Mouse (Mus musculus): ENCODE measurements around the gene Pth2. TPM values are rescaled to one million over a fixed set of nuclear protein-coding genes. Genes with fewer than 3 reads are reported as not detected.
"Not testable (repeated sequence)": the region's sequence is repeated elsewhere in the genome, so short reads cannot be mapped to it uniquely, and the experiment has no call there.

Pth2 gene
- not detected for polyA plus RNA-seq (2017; shearing (Covaris generic))

GRCm38 (mm10) chr7:45180896-45181477 is at the start of gene Pth2:
TSS of gene Pth2 (plus strand) at chr7:45180995.
- no peak for ATAC-seq

GRCm38 (mm10) chr7:45131850-45132249 is 48.9 kb upstream of the Pth2 start:
- ATAC-seq, result no peak

GRCm38 (mm10) chr7:45133446-45134159 is 47.2 kb upstream of the Pth2 start:
- no peak for ATAC-seq

DNA sequence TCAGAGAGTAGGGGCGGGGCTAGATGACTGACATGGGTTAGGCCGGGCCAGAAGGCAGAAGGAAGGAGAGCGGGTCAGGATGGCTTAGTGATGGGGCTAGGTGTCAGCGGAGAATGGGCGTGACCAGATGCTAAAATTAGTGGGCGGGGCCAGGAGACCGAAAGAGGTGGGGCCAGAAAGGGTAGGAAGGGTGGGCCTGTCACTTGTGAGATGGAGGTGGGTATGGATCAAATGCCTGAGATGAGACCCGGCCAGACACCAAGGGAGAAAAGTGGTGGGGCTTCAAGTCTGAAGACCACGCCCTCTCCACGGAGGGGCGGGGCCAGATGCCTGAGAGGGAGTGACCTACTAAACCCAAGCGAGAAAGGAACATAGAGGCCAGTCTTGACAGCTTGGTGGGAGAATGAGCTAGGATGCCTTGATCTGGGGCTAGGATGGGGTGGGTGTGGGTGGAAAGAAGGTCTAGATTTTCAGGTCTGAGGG is 46.2 kb upstream of the Pth2 start:
- no peak for ATAC-seq

DNA sequence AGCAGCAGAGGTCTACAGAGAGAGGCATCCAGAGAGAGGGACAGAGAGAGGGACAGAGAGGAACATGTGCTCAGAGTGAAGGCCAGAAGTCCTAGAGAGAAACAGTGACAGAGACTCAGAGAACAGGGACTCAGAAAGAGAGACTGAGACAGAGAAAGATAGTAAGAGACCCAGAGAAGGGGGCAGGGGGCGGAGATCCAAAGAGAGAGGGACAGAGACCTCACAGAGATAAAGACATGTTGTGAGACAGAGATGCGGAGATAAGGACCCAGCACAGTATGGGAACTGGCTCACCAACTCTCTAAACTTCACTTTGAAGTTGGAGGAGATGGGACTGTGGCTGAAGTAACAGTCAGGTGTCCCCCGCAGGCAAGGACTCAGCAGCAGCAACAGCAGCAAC is 45.4 kb upstream of the Pth2 start:
- no peak for ATAC-seq

DNA sequence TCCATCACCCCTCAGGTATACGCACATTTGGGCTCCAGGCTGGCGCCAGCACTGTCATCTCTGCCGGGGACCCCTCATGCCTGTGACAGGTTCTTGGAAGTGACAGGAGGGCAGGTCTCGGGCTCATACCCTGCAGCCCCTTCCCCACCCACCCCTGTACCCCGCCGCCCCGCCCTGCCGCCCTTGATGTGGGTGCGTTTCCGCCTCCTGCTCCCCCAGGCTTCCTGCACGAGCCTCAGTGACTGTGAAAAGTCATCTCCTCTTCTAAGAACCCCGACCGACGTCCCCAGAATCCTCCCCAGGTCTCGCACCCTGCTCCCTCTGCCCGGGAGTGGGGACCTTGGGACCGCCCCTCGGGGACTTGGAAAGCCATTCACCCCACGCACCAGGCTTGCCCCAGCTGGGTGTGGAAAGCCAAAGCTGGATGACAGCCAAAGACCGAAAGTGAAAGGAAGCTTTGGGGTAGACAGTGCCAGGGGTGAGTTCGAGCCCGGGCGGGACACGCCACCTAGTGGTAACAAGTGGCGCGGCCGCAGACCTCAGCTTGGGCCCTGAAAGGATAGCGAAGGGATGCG is 44.7 kb upstream of the Pth2 start, which contains the start of the genes Gm45713 and Flt3l:
Gm45713 (minus strand) TSS at position 239 of the 575 bp plus-strand sequence.
Flt3l (minus strand) TSS at position 440 of the 575 bp plus-strand sequence.
- peak; percentile 84 for ATAC-seq

- ATAC-seq, result no peak
Measured at GRCm38 (mm10) chr7:45137171-45138006, 43.4 kb upstream of the Pth2 start.

GRCm38 (mm10) chr7:45138403-45138802 is 42.4 kb upstream of the Pth2 start:
- no peak for ATAC-seq

DNA sequence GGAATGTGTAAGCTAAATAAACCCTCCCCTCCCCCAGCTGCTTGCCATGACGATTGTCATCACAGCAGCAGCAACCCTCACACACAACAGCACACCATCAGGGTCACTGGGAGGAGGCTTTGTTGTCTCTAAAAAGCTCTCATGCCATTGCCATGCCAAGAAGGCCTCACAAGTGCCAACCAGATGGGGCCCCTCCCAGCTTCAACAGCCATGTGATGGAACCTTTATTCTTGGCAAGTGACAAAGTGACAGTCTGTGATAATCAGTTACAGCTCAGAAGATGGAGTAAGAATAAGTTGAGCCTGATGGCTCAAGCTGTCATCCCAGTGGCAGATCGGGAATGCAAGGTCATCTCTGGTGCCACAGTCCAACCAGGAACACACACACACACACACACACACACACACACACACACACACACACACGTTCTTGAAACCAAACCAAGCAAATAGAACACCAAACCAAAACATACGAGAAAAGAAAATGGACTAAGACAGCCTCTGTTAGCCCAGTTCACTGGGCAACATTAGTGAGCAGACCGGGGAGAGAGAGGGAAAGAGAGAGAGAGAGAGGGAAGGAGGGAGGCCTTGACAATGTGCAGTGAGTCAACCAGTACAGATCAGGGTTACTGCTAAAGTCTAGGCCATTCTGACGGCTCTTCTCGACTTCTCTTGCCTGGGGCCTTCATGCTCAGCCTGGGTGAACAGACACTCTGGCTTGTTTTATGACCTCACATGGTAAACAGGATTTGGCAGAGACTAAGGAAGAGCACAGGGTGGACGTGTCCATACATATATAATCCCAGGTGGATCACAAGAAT is 40.7 kb upstream of the Pth2 start:
- no peak for ATAC-seq

- ATAC-seq, result no peak
Measured at GRCm38 (mm10) chr7:45141319-45141718, 39.5 kb upstream of the Pth2 start.

GRCm38 (mm10) chr7:45141914-45142313 is 38.9 kb upstream of the Pth2 start:
- no peak for ATAC-seq

DNA sequence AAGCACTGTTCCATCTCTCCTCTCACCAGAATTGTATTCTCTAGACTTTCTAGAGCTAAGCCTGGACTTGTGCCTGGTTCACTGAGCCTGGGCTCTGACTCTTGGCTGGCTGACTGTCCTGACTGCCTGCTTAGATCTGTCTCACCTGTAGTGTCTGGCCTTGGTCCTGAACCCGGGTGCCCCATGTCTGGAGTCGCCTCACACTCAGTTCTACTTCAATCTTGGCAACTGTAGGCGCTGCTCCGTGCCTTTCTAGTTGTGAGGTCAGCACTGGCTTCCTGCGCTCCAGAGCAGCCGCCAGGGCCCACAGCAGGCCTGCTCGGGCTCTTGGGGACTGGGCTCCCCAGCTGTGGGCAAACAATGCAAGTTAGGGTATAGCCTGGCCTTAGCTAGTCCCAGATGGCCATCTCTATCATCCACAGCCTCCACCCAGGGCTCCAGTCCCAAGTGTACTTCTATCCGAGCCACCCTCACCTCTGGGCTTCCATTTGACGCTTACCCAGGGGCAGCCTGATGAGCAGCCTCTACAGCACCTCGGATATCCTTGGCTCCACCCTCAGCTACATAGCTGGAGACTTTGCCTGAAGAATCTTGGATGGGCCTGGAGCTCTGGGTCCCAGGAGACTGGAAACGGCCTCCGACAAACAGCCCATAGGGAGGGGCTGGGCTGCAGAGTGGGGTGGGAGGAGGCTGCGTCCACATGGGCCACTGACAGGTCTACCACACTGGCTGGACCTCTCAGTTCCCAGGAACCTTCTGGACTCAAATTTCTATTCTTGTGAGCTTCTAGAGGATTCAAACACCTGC is 36.2 kb upstream of the Pth2 start:
- ATAC-seq, result no peak

DNA sequence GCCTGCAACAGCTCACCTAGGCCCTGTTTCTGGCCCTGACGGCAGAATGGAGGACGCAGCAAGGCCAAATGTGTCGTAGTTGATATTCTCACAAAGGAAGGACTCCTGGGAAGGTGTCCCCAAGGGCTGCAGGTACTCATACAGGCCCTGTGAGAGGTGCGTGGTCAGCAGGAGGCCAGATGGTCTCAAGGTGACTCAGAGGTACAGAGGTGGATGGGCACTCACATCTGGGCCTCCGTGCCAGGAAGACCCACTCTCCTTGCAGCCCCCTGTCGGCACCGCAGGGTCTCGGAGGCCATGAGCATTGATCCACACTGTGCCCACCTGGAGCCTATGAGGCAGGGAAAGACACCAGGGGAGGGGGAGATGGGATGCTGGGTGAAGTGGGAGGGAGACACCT is 35.3 kb upstream of the Pth2 start:
- ATAC-seq, result no peak

DNA sequence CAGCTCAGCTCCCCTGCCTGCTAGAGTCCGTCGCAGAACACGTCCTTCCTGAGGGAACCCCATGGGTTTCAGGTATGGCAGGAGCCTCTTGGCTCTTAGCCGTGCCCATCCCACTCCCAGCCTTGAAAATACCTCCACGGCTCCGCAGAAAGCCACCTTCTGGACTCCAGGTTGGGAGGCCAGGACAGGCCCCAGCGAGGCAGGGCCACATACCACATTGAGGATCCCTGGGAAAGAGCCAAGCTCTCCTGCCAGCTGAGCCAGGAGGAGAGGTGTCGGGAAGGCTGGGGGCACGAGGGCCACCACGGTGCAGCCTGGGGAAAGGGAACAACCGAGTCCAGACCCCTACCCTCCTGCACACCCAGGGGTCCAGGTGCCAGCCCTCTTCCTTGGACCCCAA is 33.5 kb upstream of the Pth2 start:
- ATAC-seq, result no peak

DNA sequence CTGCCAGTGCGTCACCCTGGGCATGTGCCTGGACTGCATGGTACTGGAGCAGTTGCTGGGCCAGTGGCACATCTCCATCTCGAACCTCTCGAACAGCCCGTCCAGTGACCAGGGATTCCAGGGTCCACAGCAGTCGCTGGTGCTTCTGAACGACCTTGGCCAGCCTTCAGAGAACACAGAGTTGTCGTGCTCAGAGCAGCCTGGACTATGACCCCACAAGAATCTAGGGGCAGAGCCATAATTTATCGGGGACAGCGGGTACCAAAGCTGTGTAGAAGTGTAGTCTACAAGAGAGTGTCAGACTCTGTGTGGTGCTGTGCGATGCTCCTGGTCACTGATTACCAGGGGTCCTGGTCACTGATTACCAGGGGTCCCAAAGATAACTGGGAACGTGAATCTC is 32.9 kb upstream of the Pth2 start:
- ATAC-seq, result no peak

GRCm38 (mm10) chr7:45148534-45149098 is 32.2 kb upstream of the Pth2 start:
- ATAC-seq, result no peak

GRCm38 (mm10) chr7:45149545-45149944 is 31.2 kb upstream of the Pth2 start:
- no peak for ATAC-seq

- no peak for ATAC-seq
Measured at GRCm38 (mm10) chr7:45150321-45150720, 30.5 kb upstream of the Pth2 start.

GRCm38 (mm10) chr7:45151303-45151702 is 29.5 kb upstream of the Pth2 start:
- ATAC-seq, result no peak

DNA sequence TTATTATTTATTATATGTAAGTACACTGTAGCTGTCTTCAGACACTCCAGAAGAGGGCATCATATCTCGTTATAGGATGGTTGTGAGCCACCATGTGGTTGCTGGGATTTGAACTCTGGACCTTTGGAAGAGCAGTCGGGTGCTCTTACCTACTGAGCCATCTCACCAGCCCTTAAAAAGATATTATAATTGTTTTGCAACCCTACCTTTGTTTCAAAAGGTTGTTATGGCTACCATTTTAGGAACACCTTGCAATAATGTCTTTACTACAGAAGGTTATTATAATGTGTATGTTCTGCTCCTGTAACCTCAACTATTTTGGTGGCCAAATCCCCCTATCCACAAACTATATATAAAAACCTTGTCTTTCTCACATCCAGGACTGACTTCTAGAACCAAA is 27.7 kb upstream of the Pth2 start:
- not testable (repeated sequence) for ATAC-seq

- ATAC-seq, result no peak
Measured at GRCm38 (mm10) chr7:45153586-45153985, 27.2 kb upstream of the Pth2 start.

Data from inflammation-experienced regulatory T-cells, adult 6 months (primary cell).